Mouse (Mus musculus) embryonic fibroblast, embryonic 13.5 days (primary cell): ENCODE measurements at regions not wholly inside any gene's neighbourhood (a gene's known extent, or its start where the extent isn't known, plus 50 kb on each side); places are given as distances from the start of the nearest gene placed in this dataset.

Experiments used
- CTCF ChIP-seq: IDR thresholded peaks from 2 replicates; pipeline ENCODE4 v1.5.1; 2011; ENCODE audit warnings: mild to moderate bottlenecking, control low read depth, low read length, moderate library complexity, borderline replicate concordance; ENCODE audit not compliant: insufficient read depth
- POLR2A ChIP-seq: IDR thresholded peaks from 2 replicates; pipeline ENCODE4 v1.6.1; 2011; ENCODE audit warnings: low read depth, mild to moderate bottlenecking, control low read depth, low read length, moderate library complexity

- TF ChIP-seq CTCF (no peak), POLR2A (no peak)
Observed at GRCm38 (mm10) chr12:27143310-27143709, 199.1 kb downstream of the Sox11 start.
